Mouse (Mus musculus) left cerebral cortex, adult 9 months (tissue): ENCODE measurements around the gene Tmem87a.

Experiments
- DNase-seq, 2 experiments: peaks; one replicate each; pipeline ENCODE4 v3.0.0; 2022; ENCODE audit warnings: low spot score in 2 of 2

Gene Tmem87a

GRCm38 (mm10) chr2:120403986-120404822 is at the start of gene Tmem87a:
Gene Tmem87a (minus strand): TSS chr2:120404113.
- DNase-seq = peak; percentile 91 to 97

GRCm38 (mm10) chr2:120452600-120452999 is 48.7 kb upstream of the Tmem87a start:
- DNase-seq = no peak

GRCm38 (mm10) chr2:120450724-120451123 is 46.8 kb upstream of the Tmem87a start:
- DNase-seq = no peak

GRCm38 (mm10) chr2:120447306-120447705 is 43.4 kb upstream of the Tmem87a start:
- DNase-seq = no peak

- no peak for DNase-seq
Observed at GRCm38 (mm10) chr2:120446373-120446772, 42.5 kb upstream of the Tmem87a start.

- DNase-seq = no peak
Observed at GRCm38 (mm10) chr2:120444486-120444885, 40.6 kb upstream of the Tmem87a start.

- no peak for DNase-seq
Observed at GRCm38 (mm10) chr2:120424386-120424785, 20.5 kb upstream of the Tmem87a start.

GRCm38 (mm10) chr2:120414738-120415414 is 11.0 kb upstream of the Tmem87a start:
- peak in 1 of 2 experiments; percentile 40 for DNase-seq

- no peak for DNase-seq
Observed at GRCm38 (mm10) chr2:120414113-120414512, 10.2 kb upstream of the Tmem87a start.

- no peak for DNase-seq
Observed at GRCm38 (mm10) chr2:120411096-120411628, 7.2 kb upstream of the Tmem87a start.

- no peak for DNase-seq
Observed at GRCm38 (mm10) chr2:120404823-120405765, 1.2 kb upstream of the Tmem87a start.

GRCm38 (mm10) chr2:120403653-120403985 is 294 bp downstream of the Tmem87a start, which contains the start of gene Ganc:
Gene Ganc (plus strand): TSS chr2:120403896.
- no peak for DNase-seq

GRCm38 (mm10) chr2:120402813-120403212 is 1.1 kb downstream of the Tmem87a start:
- no peak for DNase-seq

GRCm38 (mm10) chr2:120397951-120398350 is 6.0 kb downstream of the Tmem87a start:
- no peak for DNase-seq

- DNase-seq = no peak
Observed at GRCm38 (mm10) chr2:120392406-120392805, 11.5 kb downstream of the Tmem87a start.

- DNase-seq = no peak
Observed at GRCm38 (mm10) chr2:120390934-120391333, 13.0 kb downstream of the Tmem87a start.

GRCm38 (mm10) chr2:120389376-120389775 is 14.5 kb downstream of the Tmem87a start:
- no peak for DNase-seq

- DNase-seq = no peak
Observed at GRCm38 (mm10) chr2:120387291-120387690, 16.6 kb downstream of the Tmem87a start.

- DNase-seq = no peak
Observed at GRCm38 (mm10) chr2:120386264-120386663, 17.6 kb downstream of the Tmem87a start.

GRCm38 (mm10) chr2:120373858-120374257 is 30.1 kb downstream of the Tmem87a start:
- no peak for DNase-seq

- no peak for DNase-seq
Observed at GRCm38 (mm10) chr2:120367416-120368207, 36.3 kb downstream of the Tmem87a start.
